Mouse (Mus musculus) embryo, embryonic 9.5 days (tissue): ENCODE data around the gene Mustn1.

Experiments
- DNase-seq: peaks from one replicate; pipeline ENCODE4 v3.0.0-alpha.2; 2017; ENCODE audit errors: extremely low spot score

Gene Mustn1

DNA sequence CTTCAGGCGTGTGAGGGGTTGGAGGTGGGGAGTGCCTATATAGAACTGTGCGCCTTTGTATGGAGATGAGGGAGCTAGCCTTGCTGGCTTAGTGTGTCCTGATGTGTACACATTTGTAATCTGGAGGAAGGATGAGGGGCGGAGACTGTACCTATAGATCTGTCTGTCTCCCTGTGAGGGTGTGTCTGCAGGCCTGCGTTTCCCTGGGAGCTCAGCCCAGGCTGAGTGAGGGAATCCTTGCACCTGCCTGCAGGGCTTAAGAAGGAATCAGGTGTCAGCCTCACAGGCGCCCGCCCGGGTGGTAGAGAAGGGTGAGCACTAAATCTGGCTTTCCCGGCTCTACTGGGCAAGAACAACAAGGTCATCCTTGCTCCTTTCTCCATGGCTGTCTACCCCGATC lies 794 bp downstream of the Mustn1 start:
- no peak for DNase-seq

DNA sequence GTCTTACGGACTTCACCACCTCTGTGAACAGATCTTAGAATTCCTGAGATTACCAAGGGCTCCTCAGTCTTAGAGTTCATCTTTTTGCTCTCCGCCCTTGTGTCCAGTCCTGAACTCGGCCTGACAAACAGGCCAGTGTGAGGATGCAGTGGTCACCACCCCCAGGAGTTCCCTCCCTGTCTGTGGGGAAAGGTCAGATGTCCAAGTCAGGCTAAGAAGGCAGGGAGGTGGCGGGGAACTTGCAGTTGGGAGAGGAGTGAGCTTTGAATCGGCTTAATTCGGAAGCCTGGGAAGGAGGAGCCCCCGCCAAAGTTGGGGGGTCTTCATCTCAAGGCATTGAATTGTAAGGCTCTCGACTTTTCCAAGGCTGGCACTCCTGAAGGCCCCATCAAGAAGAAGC lies 1.3 kb downstream of the Mustn1 start:
- DNase-seq: no peak

DNA sequence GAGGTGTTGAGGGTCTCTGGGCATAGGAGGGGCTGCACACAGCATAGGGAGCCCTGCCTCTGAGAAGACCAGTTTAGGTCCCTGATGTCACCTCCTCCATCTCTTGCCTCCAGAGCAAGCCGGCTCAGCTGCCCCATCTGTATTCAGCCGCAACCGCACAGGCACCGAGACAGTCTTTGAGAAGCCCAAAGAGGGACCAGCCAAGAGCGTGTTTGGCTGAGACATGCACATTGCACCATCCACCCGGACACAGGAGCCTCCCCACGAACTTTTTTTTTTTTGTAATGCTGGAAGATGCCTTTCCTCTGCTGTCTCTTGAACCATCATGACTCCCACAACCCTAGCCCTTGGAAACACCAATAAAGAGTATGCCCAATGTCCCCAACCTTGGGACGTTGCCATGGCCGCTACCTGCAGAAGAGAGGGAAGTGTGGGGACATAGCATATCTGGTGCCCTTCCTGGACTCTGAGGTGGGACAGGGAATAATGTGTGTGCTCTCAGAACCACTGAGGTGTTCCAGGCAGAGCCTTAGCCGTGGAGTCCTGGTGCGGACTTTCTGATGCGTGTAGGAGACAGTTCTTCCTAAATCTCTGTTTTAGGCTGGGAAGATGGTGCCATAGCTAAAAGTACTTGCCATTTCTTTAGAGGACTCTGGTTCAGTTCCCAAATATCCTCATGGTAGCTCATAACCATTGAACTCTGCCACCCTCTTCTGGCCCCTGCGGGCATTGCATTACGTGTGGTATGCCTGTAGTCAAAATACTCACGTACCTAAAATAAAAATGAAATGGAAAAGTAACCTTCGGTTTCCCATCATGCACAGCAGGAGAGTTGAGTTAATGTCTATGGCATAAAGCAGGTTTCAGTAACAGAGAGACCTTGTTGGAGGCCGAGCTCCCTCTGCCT lies 2.1 kb downstream of the Mustn1 start:
- DNase-seq: no peak

DNA sequence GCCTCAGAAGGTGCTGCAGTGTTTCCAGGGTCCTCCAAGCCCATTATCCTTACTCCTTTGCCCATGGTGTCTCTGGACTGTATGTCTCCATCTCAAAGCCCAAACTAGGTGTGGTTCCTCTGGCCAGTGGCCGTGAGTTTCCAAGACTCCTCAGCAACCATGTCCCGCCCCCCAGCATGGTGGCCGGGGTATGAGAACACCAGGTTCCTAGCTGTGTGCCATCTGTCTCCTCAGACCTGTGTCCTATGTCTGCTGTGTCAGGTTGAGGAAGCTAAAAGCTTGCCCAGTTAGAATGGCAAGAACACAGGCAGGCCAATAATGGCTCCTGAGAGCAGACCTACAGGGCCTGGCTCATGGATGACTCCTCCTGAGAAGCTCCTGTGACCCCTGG lies 2.7 kb downstream of the Mustn1 start:
- DNase-seq: no peak

DNA sequence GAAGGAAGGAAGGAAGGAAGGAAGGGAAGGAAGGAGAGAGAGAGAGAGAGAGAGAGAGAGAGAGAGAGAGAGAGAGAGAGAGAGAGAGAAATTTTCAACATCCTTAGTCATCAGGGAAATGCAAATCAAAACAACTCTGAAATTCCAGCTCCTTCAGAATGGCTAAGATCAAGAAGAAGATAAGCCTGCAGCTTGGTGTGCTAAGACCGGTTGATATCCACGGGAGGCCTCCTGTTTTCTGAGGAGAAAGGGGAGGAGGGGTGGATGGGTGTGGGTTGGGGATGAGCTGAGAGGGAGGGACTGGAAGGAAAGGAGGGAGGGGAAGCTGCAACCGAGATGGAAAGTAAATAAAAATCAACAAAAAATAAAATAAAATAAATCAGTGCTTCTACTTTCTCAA lies 6.3 kb downstream of the Mustn1 start:
- DNase-seq: no peak

DNA sequence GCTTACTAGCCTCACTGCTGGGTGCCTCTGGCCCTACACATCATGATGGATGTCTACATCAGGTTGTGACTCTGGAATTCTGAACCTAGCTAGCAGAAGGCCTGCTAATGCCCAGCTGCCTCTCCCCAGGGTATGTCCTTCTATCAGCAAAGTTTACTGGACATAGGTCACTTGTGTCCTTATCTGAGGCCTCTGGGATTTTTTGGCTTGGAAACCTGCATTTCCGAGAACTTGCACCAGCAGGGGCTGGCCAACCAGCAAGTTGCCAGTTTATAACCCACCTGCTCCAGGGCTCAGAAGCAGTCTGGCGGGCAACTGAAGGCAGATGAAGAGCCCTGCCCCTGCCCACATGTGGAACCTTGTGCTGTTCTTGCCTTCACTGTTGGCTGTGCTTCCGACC lies 7.2 kb downstream of the Mustn1 start, which contains the start of gene Itih4:
Itih4 (plus strand) TSS at position 273 of the 400 bp plus-strand sequence.
- DNase-seq: no peak

DNA sequence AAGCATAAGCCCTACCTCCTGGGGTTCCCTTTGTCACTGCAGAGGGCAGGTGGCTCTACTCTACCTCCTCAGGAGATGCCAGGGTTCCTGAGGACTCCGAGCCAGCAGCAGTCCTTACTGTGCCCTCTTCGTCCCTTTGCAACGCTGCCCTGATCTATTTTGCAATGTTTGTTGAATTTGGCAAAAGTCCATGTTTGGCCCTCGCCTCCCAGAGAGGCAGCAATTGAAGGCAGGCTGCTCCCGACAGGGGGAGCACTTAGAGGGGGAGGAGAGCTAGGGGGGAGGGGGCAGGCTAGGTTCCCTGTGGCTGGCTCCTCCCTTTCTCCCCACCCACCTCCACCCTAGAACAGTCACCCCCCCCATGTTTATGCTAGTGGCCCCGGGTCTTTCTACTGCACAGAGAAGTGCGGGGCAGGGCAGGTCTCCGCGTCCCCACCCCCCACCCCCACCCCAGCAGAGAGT lies 9.3 kb downstream of the Mustn1 start:
- DNase-seq: no peak

DNA sequence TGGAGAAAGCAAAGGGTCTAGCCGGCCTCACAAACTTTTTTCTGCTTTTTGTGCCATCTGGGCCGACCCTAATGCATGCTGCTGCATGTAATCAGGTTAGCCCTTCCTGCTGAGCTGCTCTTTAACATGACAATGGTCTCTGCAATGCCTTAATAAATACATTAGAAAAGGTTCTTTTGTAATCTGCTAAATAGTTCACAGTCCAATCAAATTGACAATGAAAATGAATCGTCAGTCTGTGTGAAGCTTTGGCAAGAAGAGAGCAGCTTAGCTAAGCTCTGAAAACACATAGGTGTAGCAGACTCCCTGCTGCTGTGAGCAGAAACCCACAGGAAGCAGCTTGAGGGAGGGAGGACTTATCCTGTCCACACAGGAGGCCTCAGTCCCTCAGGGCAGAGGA lies 21.0 kb downstream of the Mustn1 start:
- no peak for DNase-seq

DNA sequence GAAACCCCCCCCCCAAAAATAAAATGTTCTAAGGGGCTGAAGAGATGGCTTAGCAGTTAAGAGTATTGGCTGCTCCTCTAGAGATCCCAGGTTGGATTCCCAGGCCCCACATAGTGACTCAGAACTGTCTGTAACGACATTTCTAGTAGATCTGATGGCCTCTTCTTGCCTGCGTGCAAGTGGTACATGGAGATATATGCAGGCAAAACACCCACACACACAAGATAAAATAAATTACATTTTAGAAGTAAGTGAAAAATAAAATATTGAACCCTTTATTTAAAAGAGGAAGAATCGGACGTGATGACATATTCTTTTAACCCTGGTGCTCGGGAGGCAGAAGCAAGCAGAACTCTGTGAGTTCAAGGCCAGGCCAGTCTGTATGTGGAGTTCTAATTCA lies 23.6 kb downstream of the Mustn1 start:
- DNase-seq: no peak

DNA sequence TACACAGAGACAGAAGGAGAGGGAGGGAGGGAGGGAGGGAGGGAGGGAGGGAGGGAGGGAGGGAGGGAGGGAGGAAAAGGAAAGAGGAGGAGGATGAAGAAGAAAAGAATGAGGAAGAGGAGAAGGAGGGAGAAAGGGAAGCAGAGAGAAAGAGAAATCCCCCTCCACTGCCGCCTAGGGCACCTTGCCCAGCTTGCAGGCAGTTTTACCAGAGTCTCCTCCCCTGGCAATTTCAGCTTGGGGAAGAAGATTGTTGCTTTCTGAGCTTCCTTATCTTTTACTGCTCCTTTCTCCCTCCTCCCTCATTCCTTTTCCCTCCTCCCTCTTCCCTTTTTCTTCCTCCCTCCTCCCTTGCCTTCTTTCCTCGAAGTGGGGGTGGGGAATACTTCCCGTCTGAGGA lies 24.0 kb downstream of the Mustn1 start:
- DNase-seq: no peak

DNA sequence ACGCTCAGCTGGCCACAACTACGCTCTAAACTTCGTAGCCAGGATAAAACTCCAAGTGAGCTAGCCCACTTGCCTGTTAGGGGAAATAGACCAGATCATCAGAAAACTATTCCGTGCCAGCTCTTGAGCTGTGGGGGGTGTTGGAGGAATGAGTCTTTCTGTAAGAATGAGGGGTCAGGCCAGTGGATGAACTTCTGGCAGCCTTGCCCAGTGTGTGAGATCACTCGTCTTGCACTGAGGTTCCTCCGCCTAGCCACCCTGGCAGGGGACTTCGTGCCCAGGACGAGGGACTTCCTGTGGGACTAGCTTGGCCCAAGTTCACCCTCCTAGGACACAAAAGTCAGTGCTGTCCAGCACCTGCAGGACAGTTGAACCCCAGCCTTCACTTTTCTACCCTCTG lies 25.3 kb downstream of the Mustn1 start:
- no peak for DNase-seq

DNA sequence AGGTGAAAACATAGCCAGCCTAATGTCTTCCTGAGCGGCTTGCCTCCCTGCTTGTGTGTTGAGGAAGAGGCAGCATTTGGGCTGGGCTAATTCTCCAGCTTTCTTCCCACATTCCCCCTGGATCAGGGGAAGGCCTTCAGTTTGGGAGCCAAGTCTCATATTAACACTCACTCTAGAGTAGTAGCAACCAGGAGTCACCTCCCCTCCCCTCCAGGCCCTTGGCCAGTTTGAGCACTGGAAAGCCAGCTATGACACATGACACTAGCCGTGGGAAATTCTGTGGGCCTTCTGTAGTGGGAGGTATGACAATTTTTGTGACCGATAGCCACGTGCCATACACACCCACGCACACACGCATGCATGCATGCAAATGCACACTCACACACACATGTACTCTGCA lies 27.0 kb downstream of the Mustn1 start:
- no peak for DNase-seq

DNA sequence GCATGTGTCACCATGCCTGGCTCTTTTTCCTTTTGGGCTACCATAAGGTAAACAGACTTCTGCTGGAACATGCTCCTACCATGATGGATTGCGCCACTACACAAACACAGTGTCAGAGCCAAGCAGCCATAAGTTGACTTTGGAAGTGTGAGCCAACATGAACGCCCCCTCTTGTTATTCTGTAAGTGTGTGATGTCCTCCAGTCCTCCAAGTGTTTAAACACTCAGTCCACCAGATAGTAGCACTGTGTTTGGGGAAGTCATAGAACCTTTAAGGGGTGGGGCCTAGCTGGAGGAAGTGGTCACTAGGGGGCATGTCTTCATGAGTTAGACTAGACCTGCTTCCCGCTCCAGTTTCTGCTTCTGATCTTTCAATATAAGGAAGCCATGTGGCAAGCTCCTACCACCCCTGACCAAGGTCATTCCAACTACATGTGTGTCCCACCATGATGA lies 28.8 kb downstream of the Mustn1 start:
- no peak for DNase-seq

DNA sequence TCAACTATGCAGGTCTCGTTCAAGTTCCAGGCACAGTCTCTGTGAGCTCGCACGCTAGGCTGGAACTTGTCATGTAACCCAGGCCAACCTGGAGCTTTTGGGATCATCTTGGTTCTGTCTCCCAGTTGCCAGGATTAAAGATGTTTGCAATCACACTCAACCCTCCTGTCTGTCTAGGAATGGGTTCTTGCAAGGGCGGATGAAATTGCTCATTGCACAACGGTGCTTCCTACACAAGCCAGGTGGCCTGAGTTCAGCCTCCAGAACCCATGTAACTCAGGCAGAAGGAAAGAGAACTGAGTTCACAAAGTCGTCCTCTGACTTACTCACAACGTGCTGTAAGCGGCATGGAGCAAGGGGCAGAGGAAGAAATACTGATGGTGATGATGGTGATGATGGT lies 32.1 kb downstream of the Mustn1 start:
- no peak for DNase-seq

DNA sequence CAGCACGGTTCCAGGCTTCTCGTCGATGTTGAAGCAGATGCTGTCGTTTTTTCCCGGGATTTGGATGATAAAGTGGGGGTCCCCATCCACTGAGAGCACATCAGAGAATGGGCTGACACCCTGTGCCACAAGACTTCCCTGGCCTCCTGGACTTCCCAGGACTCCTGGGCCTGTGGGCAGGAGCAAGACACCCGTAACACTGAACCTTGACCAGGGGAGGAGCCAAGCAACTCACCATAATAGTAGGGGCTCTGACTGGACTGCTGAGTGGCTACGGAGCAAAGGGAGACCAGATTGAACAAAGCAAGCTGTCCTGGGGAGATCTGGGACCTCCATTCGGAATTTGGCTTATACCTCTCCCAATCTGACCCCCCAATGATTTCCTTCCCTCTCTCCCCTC lies 33.6 kb downstream of the Mustn1 start:
- DNase-seq: no peak

DNA sequence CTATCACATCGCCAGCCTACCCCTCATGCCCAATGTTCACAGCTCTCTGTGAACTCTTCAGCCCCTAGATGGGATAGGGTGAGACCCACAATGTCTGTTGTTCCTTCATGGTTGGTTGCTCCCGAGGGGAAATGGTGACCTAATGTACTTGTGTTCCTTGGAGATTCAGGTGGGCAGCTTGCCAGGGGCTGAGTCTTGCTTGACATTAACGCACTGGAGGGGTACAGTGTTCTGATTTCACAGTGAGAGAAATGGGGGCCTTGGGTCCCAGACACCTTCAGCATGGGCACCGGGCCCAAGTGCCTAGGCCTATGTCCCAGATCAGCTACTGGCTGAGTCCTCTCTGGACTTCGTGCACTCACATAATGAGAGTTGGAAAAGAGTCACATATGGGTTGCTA lies 34.4 kb downstream of the Mustn1 start:
- DNase-seq: no peak

DNA sequence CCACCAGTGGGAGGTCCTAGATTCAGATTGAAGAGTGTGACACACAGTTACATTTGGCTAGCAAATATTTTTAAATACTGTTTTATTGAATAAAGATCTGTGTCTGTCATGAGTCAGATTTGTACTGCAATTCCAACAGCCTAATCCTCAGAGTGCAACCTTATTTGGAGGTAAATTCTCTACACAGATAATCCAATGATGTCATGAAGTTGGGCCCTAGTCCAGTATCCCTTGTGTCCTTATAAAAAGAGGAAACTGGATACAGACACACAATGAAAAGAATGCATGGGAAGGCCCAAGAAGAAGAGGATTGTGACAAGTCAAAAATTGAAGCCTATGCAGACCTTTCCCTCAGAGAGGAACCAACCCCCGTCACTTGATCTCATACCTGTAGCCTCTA lies 37.5 kb downstream of the Mustn1 start:
- no peak for DNase-seq

DNA sequence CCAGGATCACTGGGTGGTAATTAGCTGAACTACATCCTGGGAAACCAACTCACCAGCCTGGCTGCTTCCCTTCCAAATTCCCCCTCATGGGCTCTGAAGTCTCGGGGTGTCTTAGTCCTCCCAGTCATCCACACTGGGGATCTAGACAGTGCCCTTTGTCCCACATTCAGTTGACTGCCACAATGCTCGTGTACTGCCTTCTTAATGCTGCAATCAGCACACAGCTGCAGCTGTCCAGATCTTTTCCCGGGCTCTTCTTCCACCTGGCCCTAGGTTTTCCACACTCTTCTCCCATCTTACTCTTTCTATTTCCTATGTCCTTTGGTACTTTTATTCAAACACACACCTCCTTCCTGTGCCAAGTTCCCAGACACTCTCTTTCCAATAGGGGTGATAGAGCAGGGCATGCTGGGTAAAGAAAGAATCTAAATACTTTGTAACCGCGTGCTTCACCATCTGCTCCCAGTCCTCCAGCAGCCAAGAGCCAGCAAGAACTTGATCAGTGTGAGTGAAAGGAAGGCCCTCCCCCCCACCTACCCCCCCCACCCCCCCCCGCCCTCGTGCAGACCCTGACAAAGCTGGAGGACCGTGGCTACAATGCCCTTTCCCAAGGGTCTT lies 43.2 kb downstream of the Mustn1 start:
- no peak for DNase-seq

DNA sequence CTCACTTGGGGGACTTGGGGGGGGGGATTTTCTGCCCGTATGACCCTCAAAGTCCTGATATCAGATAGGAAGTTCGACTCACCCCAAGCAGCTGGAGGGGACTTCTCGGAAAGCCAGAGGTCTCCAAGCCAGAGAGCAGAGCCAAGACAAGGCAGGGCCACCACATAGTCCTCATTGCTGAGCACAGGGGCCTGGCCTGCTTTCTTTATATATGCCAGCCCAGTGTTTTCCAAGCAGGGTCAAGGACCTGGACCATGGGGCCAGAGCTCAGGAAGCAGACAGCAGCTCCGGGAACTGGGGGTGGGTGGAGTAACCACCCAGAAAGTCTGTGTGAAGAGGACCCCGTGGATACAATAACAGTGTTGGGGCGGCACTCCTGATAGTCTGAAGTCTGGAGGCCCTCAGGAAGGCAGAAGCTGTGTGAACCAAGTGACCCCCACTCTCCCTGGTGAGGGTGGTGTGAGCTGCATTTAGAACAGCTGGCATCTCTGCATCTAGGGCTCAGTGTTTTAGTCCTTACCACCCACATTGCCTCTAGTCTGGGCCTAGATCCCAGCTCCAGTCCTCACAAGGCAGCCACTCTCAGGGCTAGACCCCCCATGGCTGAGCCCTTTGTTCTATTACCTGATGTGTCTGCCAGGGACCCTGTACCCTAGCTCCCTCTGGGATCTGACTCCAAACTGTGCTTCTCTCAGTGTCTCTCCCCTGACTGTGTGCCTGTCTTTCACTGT lies 44.5 kb downstream of the Mustn1 start, which contains the start of gene Itih3:
Itih3 (minus strand) TSS at position 386 of the 731 bp plus-strand sequence.
- DNase-seq: no peak

DNA sequence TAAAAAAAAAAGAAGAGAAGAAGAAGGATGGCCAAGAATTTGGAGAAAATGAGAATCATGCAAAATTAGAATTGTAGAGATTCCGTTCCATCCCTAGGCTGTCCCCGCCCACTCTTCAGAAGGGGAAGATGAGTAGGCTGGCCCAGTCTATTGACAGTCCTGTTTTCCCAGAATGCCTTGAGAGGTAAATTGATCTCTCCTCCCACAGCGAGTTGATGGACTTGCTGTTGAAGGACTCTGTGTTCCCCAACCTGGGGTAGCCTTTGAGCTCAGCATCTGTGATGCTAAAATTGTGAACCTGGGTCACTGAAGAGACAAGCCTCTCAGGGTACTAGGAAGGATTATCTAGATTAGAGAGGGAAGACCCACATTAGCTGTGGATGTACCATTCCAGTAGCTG lies 46.5 kb downstream of the Mustn1 start:
- no peak for DNase-seq

DNA sequence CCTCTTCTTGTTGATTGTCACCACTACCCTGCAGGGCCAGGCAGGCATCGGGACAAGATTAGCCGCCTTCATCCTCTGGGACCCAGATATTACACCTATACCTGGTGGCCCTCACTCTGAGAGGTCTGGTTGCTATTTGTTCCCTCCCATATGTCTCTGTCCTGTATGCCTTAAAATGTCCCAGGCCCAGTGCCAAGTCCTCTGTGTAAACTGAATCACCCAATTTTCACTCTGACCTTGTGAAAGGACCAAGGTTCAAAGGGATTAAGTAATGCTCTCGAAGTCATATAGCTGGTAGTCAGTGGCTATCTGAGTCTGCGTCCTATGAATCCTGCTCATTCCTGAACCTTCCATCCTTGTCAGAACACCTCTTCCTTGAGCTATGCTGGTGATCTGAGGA lies 51.4 kb downstream of the Mustn1 start:
- no peak for DNase-seq
